In genomic region chr9:65592721-65593120, GRCm38 (mm10) we compare ENCODE assay signal across 17 mouse cellular contexts.
"Had no signal": no experiment of that assay in that cellular context is flagged by ENCODE, and none has a peak within 500 bp of the region (broad histone marks: within the 10 kb centered on the region; RNA-seq: fewer than 3 reads in every experiment).

No protein-coding gene starts in this region.

- H3K9ac ChIP-seq: liver, postnatal 0 days; lung, embryonic 15.5 days; midbrain, embryonic 13.5 days; neural tube, embryonic 13.5 days; neural tube, embryonic 15.5 days; stomach, embryonic 15.5 days had no signal

- H3K4me3 ChIP-seq: lung, embryonic 15.5 days; megakaryocyte, embryonic 14.5 days; midbrain, embryonic 13.5 days; myocyte; neural tube, embryonic 13.5 days; neural tube, embryonic 15.5 days; stomach, embryonic 15.5 days had no signal

- H3K36me3 ChIP-seq: neural tube, embryonic 15.5 days had no signal

- DNase-seq: liver, postnatal 0 days; lung, adult 2 months; lung, postnatal 14 days; lung, postnatal 36 days; right cerebral cortex, postnatal 14 days; thymus, adult 2 months; thymus, postnatal 25 days; thymus, postnatal 4 days had no signal

- H3K27me3 ChIP-seq: lung, embryonic 15.5 days; megakaryocyte, embryonic 14.5 days; midbrain, embryonic 13.5 days; stomach, embryonic 15.5 days had no signal

- H3K9me3 ChIP-seq: lung, embryonic 15.5 days; megakaryocyte, embryonic 14.5 days; midbrain, embryonic 13.5 days; neural tube, embryonic 13.5 days; neural tube, embryonic 15.5 days; stomach, embryonic 15.5 days had no signal

- H3K27ac ChIP-seq: lung, embryonic 15.5 days; macrophage; midbrain, embryonic 13.5 days; neural tube, embryonic 13.5 days; neural tube, embryonic 15.5 days; stomach, embryonic 15.5 days; stomach, postnatal 0 days had no signal
